Mouse (Mus musculus): ENCODE results near the gene Dnaaf3.

Gene Dnaaf3

DNA sequence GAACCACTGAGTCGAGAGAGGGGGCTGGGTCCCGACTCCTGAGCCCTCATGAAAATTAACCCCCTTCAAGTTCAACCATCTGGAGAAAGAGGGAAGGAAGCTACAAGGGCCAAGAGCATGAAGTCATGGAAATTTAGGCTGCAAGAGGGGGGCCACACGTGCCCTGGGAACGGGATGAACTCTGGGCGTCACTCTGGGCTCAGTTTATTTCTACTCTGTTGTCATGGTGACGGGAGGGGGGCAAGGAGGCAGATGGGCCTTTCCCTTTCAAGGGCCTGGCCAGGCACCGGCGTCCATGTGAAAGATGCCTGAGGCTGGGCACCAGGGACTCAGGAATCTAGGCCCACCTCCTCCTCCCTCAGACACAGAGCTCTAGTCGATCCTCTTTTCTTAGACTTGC, 34.0 kb downstream of the Dnaaf3 start:
- no peak for DNase-seq (ENCODE audit: low spot score)

GRCm38 (mm10) chr7:4497271-4497903, 34.9 kb downstream of the Dnaaf3 start:
- DNase-seq (ENCODE audit: low spot score): no peak

DNA sequence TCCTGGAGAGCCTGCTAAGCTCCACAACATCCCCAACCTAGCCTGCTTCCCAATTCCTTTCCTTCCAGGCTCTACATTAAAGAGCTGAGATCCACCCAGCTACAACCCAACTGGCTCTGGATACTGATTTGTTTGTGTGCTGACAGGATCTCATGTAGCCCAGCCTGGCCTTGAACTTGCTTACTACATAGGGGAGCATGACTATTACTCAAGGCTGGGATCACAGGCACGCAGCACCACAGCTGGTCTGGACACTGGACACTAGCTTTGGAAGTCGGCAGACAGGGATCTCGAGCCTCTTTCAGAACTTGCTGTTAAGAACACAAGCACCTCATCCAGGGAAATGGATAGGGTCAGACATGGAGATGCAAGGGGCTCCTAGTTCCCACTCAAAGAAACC, 35.8 kb downstream of the Dnaaf3 start:
- DNase-seq (ENCODE audit: low spot score): no peak

DNA sequence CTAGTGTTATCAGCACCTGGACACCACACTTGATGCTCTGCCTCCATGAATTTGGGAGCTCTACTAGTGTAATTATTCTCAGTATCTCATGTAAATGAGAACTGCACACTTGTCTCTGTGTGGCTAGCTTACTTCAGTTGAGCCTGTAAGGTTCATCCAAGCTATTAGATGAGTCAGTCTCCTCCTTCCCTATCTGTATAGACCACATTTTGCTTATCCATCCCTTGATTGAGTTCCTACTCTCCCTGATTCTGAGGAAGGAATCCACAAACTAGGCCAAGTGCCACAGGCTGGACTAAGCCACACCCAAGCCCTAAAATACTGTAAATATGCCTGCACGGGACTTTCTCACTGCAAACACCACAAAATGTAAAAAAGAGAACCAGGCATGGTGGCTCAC, 38.3 kb downstream of the Dnaaf3 start:
- DNase-seq (ENCODE audit: low spot score): no peak

DNA sequence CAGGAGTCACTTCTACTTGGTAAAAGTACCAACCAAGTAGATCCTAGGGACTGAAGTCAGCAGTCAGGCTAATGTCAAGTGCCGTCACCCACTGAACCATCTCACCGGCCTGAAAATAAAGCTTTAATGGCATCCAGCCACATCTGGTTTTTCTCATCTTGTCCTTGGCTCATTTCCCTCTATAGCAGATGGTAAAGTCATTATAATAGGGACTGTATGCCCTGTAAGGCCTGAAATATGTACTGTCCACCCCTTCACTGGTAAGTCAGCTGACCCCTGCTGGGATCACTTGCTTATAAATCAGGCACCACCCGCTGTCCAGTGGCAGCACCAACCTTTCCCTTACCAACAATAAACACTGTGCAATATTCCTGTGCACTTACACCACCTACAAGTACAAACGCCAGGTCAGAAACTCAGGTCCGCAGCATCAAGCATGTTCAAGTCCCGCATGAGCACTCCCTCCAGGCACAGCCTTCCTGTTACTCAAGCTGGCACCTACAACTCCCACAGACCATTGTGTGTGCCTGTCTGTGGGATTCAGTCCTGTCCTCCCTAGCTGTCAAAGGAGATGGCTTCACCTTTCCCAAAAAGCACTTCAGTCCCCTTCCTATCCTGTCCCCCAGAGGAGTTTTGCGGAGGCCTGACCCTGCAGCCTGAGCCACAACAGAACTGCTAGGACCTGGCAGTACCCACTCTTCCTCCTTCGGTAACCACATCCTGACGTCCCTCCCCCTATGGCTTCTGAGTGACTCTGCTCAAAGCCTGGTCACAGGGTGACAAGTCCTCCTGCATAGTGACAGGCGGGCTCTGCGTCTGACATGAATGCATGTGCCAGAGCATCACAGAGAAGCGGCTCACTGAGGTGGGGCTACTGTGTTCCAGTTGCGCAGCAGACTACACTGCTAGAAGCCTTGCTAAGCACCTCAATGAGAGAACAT, 39.7 kb downstream of the Dnaaf3 start:
- no peak for DNase-seq (ENCODE audit: low spot score)

DNA sequence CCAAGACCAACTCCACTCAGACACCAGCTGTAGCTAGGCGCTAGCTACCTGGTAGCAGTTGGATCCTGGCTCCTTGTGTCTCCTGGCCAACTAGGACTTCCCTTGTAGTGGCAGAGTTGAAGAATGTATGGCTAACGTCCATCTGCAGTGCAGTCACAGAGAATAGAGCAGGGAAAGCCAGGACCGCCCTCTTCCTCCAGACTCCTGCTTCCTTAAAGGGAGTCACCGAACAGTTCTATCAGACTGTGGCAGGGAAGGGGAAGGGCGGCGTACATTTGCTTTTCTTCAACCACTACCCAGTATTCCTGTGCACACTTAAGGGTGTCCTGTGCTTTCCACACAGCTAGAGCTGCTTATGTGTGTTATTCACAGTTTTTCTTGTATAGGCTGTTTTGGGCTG, 40.9 kb downstream of the Dnaaf3 start:
- no peak for DNase-seq (ENCODE audit: low spot score)

DNA sequence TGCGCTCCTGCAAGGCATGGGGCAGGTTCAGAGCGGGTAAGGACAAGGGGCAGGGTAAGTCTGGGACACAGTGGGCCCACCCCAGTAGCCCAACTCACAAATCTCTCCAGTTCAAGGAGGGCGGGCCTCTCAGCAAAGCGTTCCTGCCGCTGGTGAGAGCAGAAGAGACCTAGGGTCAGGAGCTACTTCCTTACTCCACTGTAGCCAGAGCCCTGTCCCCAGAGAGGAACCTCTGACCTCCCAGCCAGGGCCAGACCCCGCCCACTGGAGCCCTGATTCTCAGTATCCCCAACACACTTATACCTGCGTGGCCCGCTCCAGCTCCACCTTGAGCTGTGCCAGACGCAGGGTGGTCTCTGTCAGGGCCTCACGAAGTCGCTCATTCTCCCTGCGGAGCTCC, 50.0 kb downstream of the Dnaaf3 start:
- no peak for DNase-seq (ENCODE audit: low spot score)

DNA sequence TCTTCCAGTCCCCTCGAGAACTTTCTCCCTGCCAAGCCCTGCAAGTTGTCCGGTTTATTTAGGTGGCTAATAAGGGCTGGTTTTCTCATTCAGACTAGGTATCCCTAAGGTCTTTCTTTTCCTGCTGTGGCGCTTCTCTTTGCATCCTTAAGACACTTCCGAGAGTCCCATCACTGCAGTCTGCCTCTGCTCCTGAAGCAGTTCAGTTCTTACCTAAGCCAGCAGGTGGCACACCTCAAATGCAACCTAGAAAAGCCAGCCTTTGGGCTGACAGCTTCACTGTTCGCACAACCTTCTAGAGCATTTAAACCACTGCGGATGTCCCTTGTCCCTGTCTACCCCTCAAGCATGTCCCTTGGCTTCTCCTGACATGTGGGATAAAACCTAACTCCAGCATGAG, 52.6 kb downstream of the Dnaaf3 start:
- no peak for DNase-seq (ENCODE audit: low spot score)

- DNase-seq (ENCODE audit: low spot score): no peak
Observed at GRCm38 (mm10) chr7:4478796-4479291, 53.4 kb downstream of the Dnaaf3 start.

DNA sequence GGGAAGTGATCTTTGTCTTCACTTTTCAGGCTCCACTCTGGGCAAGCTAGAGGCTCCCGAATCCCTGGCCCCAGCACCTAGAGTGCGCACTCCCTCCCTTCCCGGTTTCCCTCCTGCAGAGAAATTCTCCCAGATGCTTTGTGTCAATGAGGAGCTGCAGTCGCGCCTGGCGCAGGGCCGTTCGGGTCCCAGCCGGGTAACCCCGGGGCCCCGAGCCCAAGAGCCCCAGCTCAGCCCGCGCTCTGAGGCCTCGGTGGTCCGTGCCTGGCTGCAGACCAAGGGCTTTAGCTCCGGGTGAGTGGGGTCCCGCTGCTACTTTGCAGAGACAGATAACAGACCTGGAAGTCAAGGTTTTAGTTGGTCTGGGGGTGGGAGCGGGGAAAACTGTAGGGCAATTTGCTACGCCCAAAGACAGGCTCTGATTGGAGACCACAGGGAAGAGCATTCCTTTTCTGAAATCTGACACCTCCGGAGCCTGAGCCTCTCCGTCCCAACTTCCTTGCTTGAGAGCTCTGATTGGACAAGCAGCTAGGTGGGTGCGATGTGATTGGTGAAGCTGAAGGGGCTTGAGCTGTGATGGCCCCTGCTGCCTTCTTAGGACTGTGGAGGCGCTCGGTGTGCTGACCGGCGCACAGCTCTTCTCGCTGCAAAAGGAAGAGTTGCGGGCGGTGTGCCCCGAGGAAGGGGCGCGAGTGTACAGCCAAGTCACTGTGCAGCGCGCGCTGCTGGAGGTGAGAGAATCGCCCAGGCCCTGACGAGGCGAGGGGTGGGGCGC, 54.0 kb downstream of the Dnaaf3 start:
- peak; percentile 65 for DNase-seq (ENCODE audit: low spot score)

- DNase-seq (ENCODE audit: low spot score): no peak
Observed at GRCm38 (mm10) chr7:4473940-4474339, 58.3 kb downstream of the Dnaaf3 start.

All from layer of hippocampus, adult 11-12 months (tissue).